Mouse (Mus musculus) CH12.LX (cell line): ENCODE measurements around the gene Slc9a9. TPM values are rescaled to one million over a fixed set of nuclear protein-coding genes. Genes with fewer than 3 reads are reported as not detected.

Experiments used
- DNase-seq: peaks from one replicate; pipeline ENCODE4 v3.0.0-alpha.2; 2013; ENCODE audit errors: extremely low read depth
- H3K27ac ChIP-seq: 2 replicates; pipeline ENCODE4 v1.5.1; 2012; ENCODE audit warnings: low read depth, mild to moderate bottlenecking, control low read depth, moderate library complexity; ENCODE audit not compliant: insufficient read depth
- H3K27me3 ChIP-seq: replicated peaks from 2 replicates; pipeline ENCODE3; 2012; ENCODE audit warnings: inconsistent platforms
- H3K36me3 ChIP-seq, 2 experiments: replicated peaks in 1 of 2; 2 replicates each; pipeline versions ENCODE3 to v1.6.1; 2012; ENCODE audit warnings: inconsistent platforms in 1 of 2, low read length in 1 of 2, mild to moderate bottlenecking in 1 of 2, mixed read lengths in 1 of 2, moderate library complexity in 1 of 2; ENCODE audit not compliant: control insufficient read depth in 1 of 2, insufficient read depth in 1 of 2
- H3K4me1 ChIP-seq, 2 experiments: 2 replicates each; pipeline ENCODE4 v1.6.1; 2012; ENCODE audit warnings: inconsistent platforms in 1 of 2, moderate library complexity in 1 of 2; ENCODE audit not compliant: insufficient read depth in 2 of 2, control insufficient read depth in 1 of 2
- H3K4me2 ChIP-seq: 2 replicates; pipeline ENCODE4 v1.6.1; 2012; ENCODE audit warnings: low read depth, mild to moderate bottlenecking, control low read depth; ENCODE audit not compliant: poor library complexity, insufficient read depth, severe bottlenecking
- H3K4me3 ChIP-seq, 3 experiments: fragments of 150-350 bp in 1 of 3; sonication (generic) in 1 of 3; replicated peaks in 1 of 3; 2 replicates each; pipeline versions ENCODE3 to v1.5.1; 2011 to 2012; ENCODE audit warnings: low read depth in 2 of 3, low read length in 2 of 3, mild to moderate bottlenecking in 2 of 3, moderate library complexity in 2 of 3, control low read depth in 1 of 3, improper control_type of control experiment in 1 of 3, inconsistent platforms in 1 of 3, mixed read lengths in 1 of 3; ENCODE audit not compliant: poor library complexity in 1 of 3
- H3K79me2 ChIP-seq: replicated peaks from 2 replicates; pipeline ENCODE4 v1.6.1; 2012; ENCODE audit warnings: mild to moderate bottlenecking, moderate library complexity; ENCODE audit not compliant: control insufficient read depth, poor library complexity, insufficient read depth, severe bottlenecking; ENCODE audit errors: extremely low read depth
- H3K9ac ChIP-seq: 2 replicates; pipeline ENCODE4 v1.6.1; 2012; ENCODE audit warnings: low read depth, mild to moderate bottlenecking, control low read depth, moderate library complexity; ENCODE audit not compliant: insufficient read depth
- H3K9me3 ChIP-seq: replicated peaks from 2 replicates; pipeline ENCODE3; 2012; ENCODE audit warnings: low read length, inconsistent platforms, mixed read lengths
- ELF1 ChIP-seq: IDR thresholded peaks from 2 replicates; pipeline ENCODE4 v1.6.1; 2014; ENCODE audit warnings: low read depth, mild to moderate bottlenecking, inconsistent platforms, low read length, improper control_type of control experiment
- EP300 ChIP-seq: IDR thresholded peaks from 2 replicates; pipeline ENCODE4 v1.6.1; 2011; ENCODE audit warnings: low read length, improper control_type of control experiment
- ETS1 ChIP-seq: conservative IDR thresholded peaks from 2 replicates; pipeline ENCODE4 v1.6.1; 2012; ENCODE audit warnings: low read depth, mild to moderate bottlenecking, inconsistent platforms, low read length, improper control_type of control experiment, moderate library complexity
- HCFC1 ChIP-seq: IDR thresholded peaks from 2 replicates; pipeline ENCODE4 v1.6.1; 2012; ENCODE audit warnings: low read depth, mild to moderate bottlenecking, inconsistent platforms, low read length, improper control_type of control experiment
- JUN ChIP-seq: IDR thresholded peaks from 2 replicates; pipeline ENCODE4 v1.6.1; 2011; ENCODE audit warnings: low read depth, mild to moderate bottlenecking, low read length, improper control_type of control experiment, moderate library complexity; ENCODE audit not compliant: insufficient read depth
- MEF2A ChIP-seq: IDR thresholded peaks from 2 replicates; pipeline ENCODE4 v1.6.1; 2014; ENCODE audit warnings: low read depth, mild to moderate bottlenecking, inconsistent platforms, low read length, improper control_type of control experiment, borderline replicate concordance
- MXI1 ChIP-seq: IDR thresholded peaks from 2 replicates; pipeline ENCODE4 v1.6.1; 2011; ENCODE audit warnings: mild to moderate bottlenecking, low read depth, low read length, improper control_type of control experiment
- MYC ChIP-seq: IDR thresholded peaks from 2 replicates; pipeline ENCODE4 v1.6.1; 2011; ENCODE audit warnings: low read depth, mild to moderate bottlenecking, improper control_type of control experiment, low read length
- NELFE ChIP-seq: IDR thresholded peaks from 2 replicates; pipeline ENCODE4 v1.6.1; 2011; ENCODE audit warnings: low read depth, low read length, improper control_type of control experiment
- UBTF ChIP-seq: IDR thresholded peaks from 2 replicates; pipeline ENCODE4 v1.6.1; 2012; ENCODE audit warnings: low read depth, mild to moderate bottlenecking, inconsistent platforms, low read length, improper control_type of control experiment, moderate library complexity
- USF1 ChIP-seq: IDR thresholded peaks from 2 replicates; pipeline ENCODE4 v1.6.1; 2014; ENCODE audit warnings: low read depth, mild to moderate bottlenecking, inconsistent platforms, low read length, improper control_type of control experiment
- ZMIZ1 ChIP-seq: IDR thresholded peaks from 2 replicates; pipeline ENCODE4 v1.6.1; 2012; ENCODE audit warnings: low read depth, mild to moderate bottlenecking, inconsistent platforms, low read length, improper control_type of control experiment
- dilution Hi-C: fragments of 300-500 bp; cut with MboI; formaldehyde crosslinking; loops from 2 replicates; pipeline ENCODE4 v1.14.3; 2020; ENCODE audit warnings: low sequenced_read_pairs; ENCODE audit not compliant: extremely low pct_unique_long_range_greater_than_20kb, extremely low pct_ligation_motif_present
- in situ Hi-C: fragments of 300-500 bp; cut with MboI; formaldehyde crosslinking; loops from 3 replicates; pipeline ENCODE4 v1.14.3; 2019; ENCODE audit warnings: low sequenced_read_pairs, low pct_ligation_motif_present, low pct_unique_long_range_greater_than_20kb, mixed read lengths
- polyA plus RNA-seq: library from polyadenylated mRNA; unstranded; fragments of >175 nt; gene quantifications from 2 replicates; pipeline ENCODE4 v1.2.1, GENCODE M21; 2012; ENCODE audit warnings: low read depth; ENCODE audit not compliant: insufficient read length
- total RNA-seq, 2 experiments: library from RNA; depleted of rRNA; stranded (reverse); fragments of 300-350 nt in 1 of 2; fragments of >200 nt in 1 of 2; gene quantifications; 2 replicates each; pipeline ENCODE4 v1.2.3; 2012 to 2014

Gene Slc9a9
- total and polyA plus RNA-seq, 3 experiments: not detected

- peaks cover 14% of the 10 kb centered on the region for H3K9me3 ChIP-seq
- no peak overlapping the region for H3K4me2 ChIP-seq
- H3K4me1 ChIP-seq: no peaks in the 10 kb centered on the region
- dilution Hi-C loops: no loop called here
- no peak overlapping the region for H3K9ac ChIP-seq
- no peaks in the 10 kb centered on the region for H3K36me3 ChIP-seq
- in situ Hi-C loops: no loop called here
- no peak overlapping the region for H3K4me3 ChIP-seq
- H3K79me2 ChIP-seq: no peaks in the 10 kb centered on the region
- no peaks in the 10 kb centered on the region for H3K27me3 ChIP-seq
- no peak for DNase-seq
- TF ChIP-seq JUN: no peak
- H3K27ac ChIP-seq: no peak overlapping the region
These were observed 510.3 kb downstream of the Slc9a9 start for GRCm38 (mm10) chr9:95180005-95180404.

GRCm38 (mm10) chr9:95180569-95180968, 510.9 kb downstream of the Slc9a9 start:
- Histone ChIP-seq H3K9ac (no peak overlapping the region), H3K9me3 (peaks cover 14% of the 10 kb centered on the region), H3K27me3 (no peaks in the 10 kb centered on the region), H3K4me3 (no peak overlapping the region), H3K79me2 (no peaks in the 10 kb centered on the region), H3K36me3 (no peaks in the 10 kb centered on the region), H3K4me1 (no peaks in the 10 kb centered on the region), H3K4me2 (no peak overlapping the region), H3K27ac (no peak overlapping the region)
- TF ChIP-seq HCFC1 (no peak), UBTF (no peak), USF1 (no peak)
- dilution Hi-C loops (no loop called here), in situ Hi-C loops (no loop called here)
- DNase-seq: no peak

- Histone ChIP-seq H3K9me3 (peaks cover 14% of the 10 kb centered on the region), H3K27me3 (no peaks in the 10 kb centered on the region), H3K79me2 (no peaks in the 10 kb centered on the region), H3K4me2 (no peak overlapping the region), H3K9ac (no peak overlapping the region), H3K36me3 (no peaks in the 10 kb centered on the region), H3K4me3 (no peak overlapping the region), H3K4me1 (no peaks in the 10 kb centered on the region), H3K27ac (no peak overlapping the region)
- no peak for DNase-seq
- in situ Hi-C loops: no loop called here
- no peak for TF ChIP-seq MEF2A
- TF ChIP-seq NELFE: no peak
- no peak for TF ChIP-seq MYC
- TF ChIP-seq ZMIZ1: no peak
- TF ChIP-seq USF1: no peak
- TF ChIP-seq MXI1: no peak
- TF ChIP-seq EP300: no peak
- no peak for TF ChIP-seq ELF1
- TF ChIP-seq ETS1: no peak
- dilution Hi-C loops: no loop called here
These were observed 511.7 kb downstream of the Slc9a9 start for GRCm38 (mm10) chr9:95181241-95182043.
